9 mouse cellular contexts compared by ENCODE assay signal in the genomic region with DNA sequence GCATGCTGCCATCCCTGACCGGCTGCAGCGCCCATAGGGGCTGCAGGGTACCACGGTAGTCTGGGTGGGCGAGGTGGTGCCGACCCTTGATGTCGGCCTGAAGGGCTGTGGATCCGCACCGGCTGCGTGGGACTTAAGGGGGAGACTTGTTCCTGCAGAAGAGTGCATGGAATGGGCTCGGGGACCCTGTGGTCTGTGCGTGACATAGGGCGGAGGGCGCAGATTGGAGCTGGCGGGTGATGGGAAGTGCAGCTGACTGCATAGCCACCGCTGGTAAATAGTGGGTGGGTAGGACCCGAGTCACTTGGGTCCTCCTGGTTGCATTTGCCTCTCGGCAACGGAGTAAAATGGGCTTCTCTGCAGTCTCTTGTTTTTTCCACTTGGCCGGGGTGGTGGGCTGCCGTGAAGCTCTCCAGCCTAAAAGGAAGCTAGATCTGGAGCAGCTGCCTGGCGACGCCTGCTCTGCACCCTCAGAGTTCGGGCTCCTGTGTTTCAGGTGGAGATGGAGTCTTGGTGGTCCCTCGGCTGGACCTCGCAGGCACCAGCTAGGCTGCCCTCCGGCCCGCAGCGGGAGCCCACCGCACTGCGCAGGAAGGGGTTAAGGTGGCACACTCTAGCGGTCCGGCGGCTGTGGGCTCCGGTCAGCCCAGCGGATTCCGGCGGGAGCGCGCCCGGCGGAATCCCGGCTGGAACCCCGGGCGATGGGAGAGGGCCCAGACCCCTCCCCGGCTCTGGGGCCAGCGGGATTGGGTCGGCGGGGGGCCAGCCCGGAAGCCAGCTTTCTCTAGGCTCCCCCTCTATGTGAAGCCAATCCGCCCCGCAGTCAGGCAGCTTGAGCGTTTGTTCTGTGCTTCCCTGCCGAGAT. TPM values are rescaled to one million over a fixed set of nuclear protein-coding genes. Genes with fewer than 3 reads are reported as not detected.
DNase-seq lines count a peak whose midpoint lies in the region; ATAC-seq and TF ChIP-seq lines count a peak whose summit lies in the region.
"Had no signal": no experiment of that assay in that cellular context is flagged by ENCODE, and none has a peak within 500 bp of the region (broad histone marks: within the 10 kb centered on the region; RNA-seq: fewer than 3 reads in every experiment).

No protein-coding gene starts in this region.

- H3K4me3 ChIP-seq in forebrain, embryonic 16.5 days (replicated peaks; ENCODE audit: low read length): peak overlapping the region; percentile 53
- peak overlapping the region; percentile 54 for H3K4me3 ChIP-seq in hindbrain, embryonic 12.5 days
- peak overlapping the region; percentile 62 for H3K4me3 ChIP-seq in limb, embryonic 10.5 days
- H3K4me3 ChIP-seq in midbrain, postnatal 0 days (ENCODE audit: low read depth, low read length): peak overlapping the region; percentile 79

- ATAC-seq in forebrain, embryonic 16.5 days: peak; percentile 79
- ATAC-seq in hindbrain, embryonic 12.5 days (ENCODE audit: low FRiP score): peak; percentile 86
- peak; percentile 91 for ATAC-seq in midbrain, postnatal 0 days (ENCODE audit: low FRiP score)
- no peak for ATAC-seq in erythroid progenitor cell, adult 5-6 weeks (replicated peaks; ENCODE audit: low FRiP score, poor library complexity, severe bottlenecking)

- H3K27ac ChIP-seq in forebrain, embryonic 16.5 days (ENCODE audit: low read length): peak overlapping the region; percentile 38; the same call in 1 of the 2 replicates
- H3K27ac ChIP-seq in hindbrain, embryonic 12.5 days: peak overlapping the region; percentile 52; the same call in 1 of the 2 replicates
- peak overlapping the region; percentile 6; the same call in 1 of the 2 replicates for H3K27ac ChIP-seq in limb, embryonic 10.5 days
- peak overlapping the region; percentile 89 for H3K27ac ChIP-seq in midbrain, postnatal 0 days (ENCODE audit: low read depth, low read length)

- no peaks in the 10 kb centered on the region for H3K36me3 ChIP-seq in forebrain, embryonic 16.5 days (ENCODE audit: control insufficient read depth, insufficient read depth)
- no peaks in the 10 kb centered on the region for H3K36me3 ChIP-seq in hindbrain, embryonic 12.5 days
- no peaks in the 10 kb centered on the region for H3K36me3 ChIP-seq in limb, embryonic 10.5 days
- peaks cover 2% of the 10 kb centered on the region; the same call in 1 of the 2 replicates for H3K36me3 ChIP-seq in midbrain, postnatal 0 days (ENCODE audit: insufficient read depth, low read length)

- WGBS in forebrain, embryonic 16.5 days: under 1% methylated on average over 41 of the region's 53 CpGs
- WGBS in hindbrain, embryonic 12.5 days: under 1% methylated on average over 52 of the region's 53 CpGs
- WGBS in limb, embryonic 10.5 days: under 1% methylated on average over 53 of the region's 53 CpGs
- WGBS in midbrain, postnatal 0 days: under 1% methylated on average over 50 of the region's 53 CpGs

- H3K27me3 ChIP-seq in forebrain, embryonic 16.5 days (replicated peaks; ENCODE audit: control insufficient read depth, insufficient read depth, low read length): peaks cover 13% of the 10 kb centered on the region
- H3K27me3 ChIP-seq in hindbrain, embryonic 12.5 days: peaks cover 45% of the 10 kb centered on the region
- H3K27me3 ChIP-seq in limb, embryonic 10.5 days (ENCODE audit: low read depth, poor library complexity, severe bottlenecking): peaks cover 72% of the 10 kb centered on the region
- H3K27me3 ChIP-seq in midbrain, postnatal 0 days (ENCODE audit: insufficient read depth, low read length): no peaks in the 10 kb centered on the region

- peak; percentile 48 for TF ChIP-seq CTCF in midbrain, postnatal 0 days (IDR thresholded peaks at IDR 0.05)

- H3K4me2 ChIP-seq in forebrain, embryonic 16.5 days (ENCODE audit: low read length): peak overlapping the region; percentile 80
- H3K4me2 ChIP-seq in hindbrain, embryonic 12.5 days (replicated peaks): peak overlapping the region; percentile 79
- H3K4me2 ChIP-seq in midbrain, postnatal 0 days (ENCODE audit: low read depth, low read length, poor library complexity, severe bottlenecking): peak overlapping the region; percentile 86

- DNase-seq in heart, adult 18-20 months: peak; percentile 19 to 39
- DNase-seq in heart, adult 8-10 months (ENCODE audit: low spot score): no peak
- DNase-seq in cerebellum, adult 11-12 months: peak; percentile 69
- peak; percentile 69 for DNase-seq in limb, embryonic 10.5 days (ENCODE audit: low spot score)
- DNase-seq in midbrain, postnatal 0 days (ENCODE audit: low spot score): peak; percentile 71

- peaks cover 12% of the 10 kb centered on the region for H3K4me1 ChIP-seq in forebrain, embryonic 16.5 days (replicated peaks; ENCODE audit: control insufficient read depth, insufficient read depth, low read length)
- H3K4me1 ChIP-seq in hindbrain, embryonic 12.5 days: peaks cover 9% of the 10 kb centered on the region
- peaks cover 21% of the 10 kb centered on the region for H3K4me1 ChIP-seq in limb, embryonic 10.5 days
- peaks cover 19% of the 10 kb centered on the region for H3K4me1 ChIP-seq in midbrain, postnatal 0 days (ENCODE audit: insufficient read depth, low read length)

- peak overlapping the region; percentile 63 for H3K9ac ChIP-seq in forebrain, embryonic 16.5 days (replicated peaks; ENCODE audit: low read depth, low read length)
- H3K9ac ChIP-seq in hindbrain, embryonic 12.5 days: peak overlapping the region; percentile 71
- peak overlapping the region; percentile 80 for H3K9ac ChIP-seq in midbrain, postnatal 0 days (replicated peaks; ENCODE audit: low read length, poor library complexity, severe bottlenecking)

- no peaks in the 10 kb centered on the region for H3K9me3 ChIP-seq in forebrain, embryonic 16.5 days (ENCODE audit: control insufficient read depth, low read length)
- no peaks in the 10 kb centered on the region for H3K9me3 ChIP-seq in hindbrain, embryonic 12.5 days (replicated peaks)
- H3K9me3 ChIP-seq in limb, embryonic 10.5 days (replicated peaks): no peaks in the 10 kb centered on the region
- H3K9me3 ChIP-seq in midbrain, postnatal 0 days (ENCODE audit: low read length): no peaks in the 10 kb centered on the region

RNA-seq across cellular contexts. Expression of a gene that starts 1.1 kb away (rescaled TPM):
- 1 to 10 TPM in 1 of 2 experiments, under 1 TPM in 1; 0.92 to 1.2 TPM for total RNA-seq in heart, adult 18-20 months (2021)
- total RNA-seq in heart, adult 8-10 months (2022): 1 to 10 TPM; 1.2 to 1.7 (median 1.3) TPM
- polyA plus RNA-seq in forebrain, embryonic 16.5 days (2015; fragmentation: Nextera tagmentation; extraction: Ambion mirVana): 0.72 and 0.94 TPM in 2 replicates
- polyA plus RNA-seq in hindbrain, embryonic 12.5 days (2016; fragmentation: Nextera tagmentation; extraction: Ambion mirVana): 0.57 and 0.67 TPM in 2 replicates
- polyA plus RNA-seq in limb, embryonic 10.5 days (2016; fragmentation: Nextera tagmentation; extraction: Ambion mirVana): 0.03 TPM in 1 of 2 replicates, not detected in the other
- 17.6 and 17.7 TPM in 2 replicates for total RNA-seq in midbrain, postnatal 0 days (2014; rRNA removed)
- polyA plus RNA-seq in midbrain, postnatal 0 days (2015; fragmentation: Nextera tagmentation; extraction: Ambion mirVana): 1.4 and 1.7 TPM in 2 replicates
- 2.1 and 2.5 TPM in 2 replicates for total RNA-seq in erythroid progenitor cell, adult 5-6 weeks (2015; ENCODE audit: low replicate concordance)
- 0.61 and 1.5 TPM in 2 replicates for total RNA-seq in erythroid progenitor cell, adult 5-6 weeks (2017; ENCODE audit: low replicate concordance)
- polyA plus RNA-seq: C2C12 had no signal

Comparison
In these comparisons a context has a peak if more than half of its experiments do, and no peak if none do; other contexts are left out.
1. H3K27ac ChIP-seq: peak in every context shown above with its lines; median percentile 89 in midbrain, postnatal 0 days; 52 in hindbrain, embryonic 12.5 days; 38 in forebrain, embryonic 16.5 days; 6 in limb, embryonic 10.5 days.